Mouse (Mus musculus) midbrain, postnatal 0 days (tissue): ENCODE measurements around the gene Mfsd6l. TPM values are rescaled to one million over a fixed set of nuclear protein-coding genes. Genes with fewer than 3 reads are reported as not detected.

Experiments
- ATAC-seq: fragments of 200-750 bp; cut with Nextera tagmentation; 2 replicates; pipeline ENCODE4 v1.8.0; 2017; ENCODE audit warnings: moderate number of reproducible peaks, mild to moderate bottlenecking, moderate TSS enrichment, moderate library complexity; ENCODE audit not compliant: low FRiP score
- DNase-seq: peaks from one replicate; pipeline ENCODE4 v3.0.0-alpha.2; 2015; ENCODE audit warnings: low spot score
- H3K27ac ChIP-seq: fragments of 300-500 bp; sonication (generic); 2 replicates; pipeline ENCODE4 v1.5.1; 2014; ENCODE audit warnings: low read depth, mild to moderate bottlenecking, low read length, mixed read lengths
- H3K27me3 ChIP-seq: fragments of 300-500 bp; sonication (generic); 2 replicates; pipeline ENCODE4 v1.6.1; 2014; ENCODE audit warnings: low read length, control low read depth, mixed read lengths; ENCODE audit not compliant: insufficient read depth
- H3K36me3 ChIP-seq: fragments of 300-500 bp; sonication (generic); 2 replicates; pipeline ENCODE4 v1.6.1; 2014; ENCODE audit warnings: low read length, control low read depth, mixed read lengths; ENCODE audit not compliant: insufficient read depth
- H3K4me1 ChIP-seq: fragments of 300-500 bp; sonication (generic); 2 replicates; pipeline ENCODE4 v1.6.1; 2014; ENCODE audit warnings: mild to moderate bottlenecking, control low read depth, antibody characterized with exemption, low read length, mixed read lengths; ENCODE audit not compliant: insufficient read depth
- H3K4me2 ChIP-seq: fragments of 300-500 bp; sonication (generic); 2 replicates; pipeline ENCODE4 v1.6.1; 2014; ENCODE audit warnings: low read depth, mild to moderate bottlenecking, low read length, mixed read lengths; ENCODE audit not compliant: poor library complexity, severe bottlenecking
- H3K4me3 ChIP-seq: fragments of 300-500 bp; sonication (generic); 2 replicates; pipeline ENCODE4 v1.5.1; 2014; ENCODE audit warnings: low read depth, mild to moderate bottlenecking, low read length, moderate library complexity
- H3K9ac ChIP-seq: fragments of 300-500 bp; sonication (generic); replicated peaks from 2 replicates; pipeline ENCODE4 v1.6.1; 2014; ENCODE audit warnings: mild to moderate bottlenecking, low read length, moderate library complexity, mixed read lengths; ENCODE audit not compliant: poor library complexity, severe bottlenecking
- H3K9me3 ChIP-seq: fragments of 300-500 bp; sonication (generic); 2 replicates; pipeline ENCODE4 v1.6.1; 2016; ENCODE audit warnings: low read length, control low read depth
- CTCF ChIP-seq: IDR thresholded peaks from 2 replicates; pipeline ENCODE4 v1.5.1; 2016; ENCODE audit warnings: antibody characterized with exemption, mild to moderate bottlenecking
- WGBS: fragments of 180-500 bp; shearing (Covaris S2); extraction: QIAGEN DNeasy Blood & Tissue Kit; methylation state at CpG from one replicate; pipeline ENCODE4 v1.1.7; 2014; 5-methylcytosine and 5-hydroxymethylcytosine counted together
- polyA plus RNA-seq: library from polyadenylated mRNA; unstranded; fragments of >200 nt; fragmentation: Nextera tagmentation; extraction: Ambion mirVana; gene quantifications from 2 replicates; pipeline ENCODE4 v1.2.1, GENCODE M21; 2015
- total RNA-seq: library from RNA; depleted of rRNA; stranded (reverse); fragments of >200 nt; gene quantifications from 2 replicates; pipeline ENCODE4 v1.2.3, GENCODE M21; 2014

The Mfsd6l gene
- total and polyA plus RNA-seq, 2 experiments from 2014 or later: 0.11 to 0.19 TPM

DNA sequence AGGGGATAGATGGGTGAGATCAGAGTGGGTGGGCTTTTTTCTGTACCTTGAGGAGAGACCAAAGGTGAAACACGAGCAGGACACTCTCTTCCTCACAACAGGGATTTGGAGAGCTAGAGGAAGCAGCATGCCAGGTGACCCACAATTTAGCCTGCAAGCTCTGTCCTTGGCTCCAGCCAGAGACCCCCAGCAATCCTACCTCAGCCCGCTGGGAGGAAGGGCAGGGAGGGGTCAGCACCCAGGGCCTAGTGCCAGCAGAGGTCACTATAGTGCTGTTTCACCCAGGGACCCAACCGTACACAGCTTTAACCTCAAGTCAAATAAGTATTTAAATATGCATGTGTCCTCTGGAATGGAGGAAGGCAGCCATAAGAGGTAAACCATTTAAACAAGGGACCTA, 29.9 kb downstream of the Mfsd6l start:
- H3K9me3 ChIP-seq: no peaks in the 10 kb centered on the region
- peak; percentile 63 for TF ChIP-seq CTCF
- H3K27ac ChIP-seq: no peak overlapping the region
- ATAC-seq (no peak), DNase-seq (no peak)
- no peaks in the 10 kb centered on the region for H3K4me1 ChIP-seq
- WGBS: 25% methylated on average over 3 of the region's 3 CpGs
- no peak overlapping the region for H3K4me3 ChIP-seq
- 0 out of 2 replicates have a peak, but pooled peaks cover 4% of the 10 kb centered on the region for H3K27me3 ChIP-seq
- H3K36me3 ChIP-seq: no peaks in the 10 kb centered on the region
- H3K4me2 ChIP-seq: no peak overlapping the region
- no peak overlapping the region for H3K9ac ChIP-seq

DNA sequence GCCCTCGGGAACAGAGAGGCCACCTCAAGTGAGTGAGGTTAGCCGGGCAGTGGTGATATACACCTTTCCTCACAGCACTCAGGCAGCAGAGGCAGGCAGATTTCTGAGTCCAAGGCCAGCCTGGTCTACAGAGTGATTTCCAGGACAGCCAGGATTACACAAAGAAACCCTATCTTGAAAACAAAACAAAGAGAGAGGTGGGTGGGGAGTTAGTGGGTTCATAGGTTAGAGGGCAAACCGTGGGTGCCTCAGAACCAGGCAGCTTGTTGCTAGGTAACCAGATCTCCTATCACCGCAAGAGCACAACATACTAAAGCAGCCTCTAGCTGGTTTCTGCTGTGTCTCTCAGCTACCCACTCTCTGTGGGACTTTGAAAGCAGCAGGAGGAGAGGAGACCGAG, 30.7 kb downstream of the Mfsd6l start, which contains the start of gene Ccdc42:
TSS of gene Ccdc42 (plus strand) at position 301 of the 400 bp plus-strand sequence.
- H3K4me1 ChIP-seq: no peaks in the 10 kb centered on the region
- no peak within 1 kb of the TSS for H3K27ac ChIP-seq
- H3K27me3 ChIP-seq: 0 out of 2 replicates have a peak, but pooled peaks cover 4% of the 10 kb centered on the region
- no peaks in the 10 kb centered on the region for H3K36me3 ChIP-seq
- 70% methylated on average over 5 of the region's 5 CpGs for WGBS
- no peak for DNase-seq
- H3K4me2 ChIP-seq: no peak within 1 kb of the TSS
- no peak for ATAC-seq
- TF ChIP-seq CTCF: no peak
- H3K9me3 ChIP-seq: no peaks in the 10 kb centered on the region
- H3K9ac ChIP-seq: no peak within 1 kb of the TSS
- no peak within 1 kb of the TSS for H3K4me3 ChIP-seq

DNA sequence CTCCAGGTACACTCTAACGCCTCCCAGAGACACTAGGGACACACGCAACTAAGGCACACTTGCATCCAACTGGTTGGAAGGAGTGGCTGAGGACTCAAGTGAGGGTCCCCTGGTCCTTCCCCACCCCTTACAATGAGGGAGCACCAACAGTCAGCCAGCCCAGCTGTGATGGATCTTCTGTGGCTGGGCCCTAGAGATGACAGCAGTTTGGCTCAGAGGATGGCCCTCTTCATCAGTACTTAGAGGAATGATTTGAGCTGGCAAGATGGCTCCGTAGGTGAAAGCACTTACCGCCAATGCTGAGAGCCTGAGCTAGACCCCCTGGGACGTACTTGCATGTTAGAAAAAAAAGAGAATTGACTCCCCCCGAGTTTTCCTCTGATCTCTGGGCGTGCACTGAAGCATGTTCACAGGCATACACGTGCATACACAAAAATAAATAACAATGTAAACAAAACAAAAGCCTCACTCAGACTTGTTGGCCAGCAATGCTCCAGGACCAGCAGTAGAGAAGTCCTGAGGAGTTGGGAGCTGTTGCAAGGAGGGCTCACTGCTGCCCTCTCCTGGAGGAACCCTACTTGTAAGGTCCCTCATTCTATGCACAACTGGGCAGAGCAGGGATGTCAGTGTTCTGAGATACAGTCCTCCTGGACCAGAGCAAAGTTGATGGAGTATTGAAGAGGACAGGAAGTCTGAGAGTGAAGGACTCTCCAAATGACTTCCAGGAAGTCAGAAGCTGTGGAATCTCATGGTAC, 33.2 kb downstream of the Mfsd6l start:
- 70% methylated on average over 8 of the region's 8 CpGs for WGBS
- Histone ChIP-seq H3K4me3 (no peak overlapping the region), H3K27me3 (0 out of 2 replicates have a peak, but pooled peaks cover 4% of the 10 kb centered on the region), H3K27ac (no peak overlapping the region), H3K4me1 (no peaks in the 10 kb centered on the region), H3K9ac (no peak overlapping the region), H3K4me2 (no peak overlapping the region), H3K36me3 (no peaks in the 10 kb centered on the region), H3K9me3 (no peaks in the 10 kb centered on the region)
- ATAC-seq (no peak), DNase-seq (peak; percentile 65)
- peak; percentile 75 for TF ChIP-seq CTCF

DNA sequence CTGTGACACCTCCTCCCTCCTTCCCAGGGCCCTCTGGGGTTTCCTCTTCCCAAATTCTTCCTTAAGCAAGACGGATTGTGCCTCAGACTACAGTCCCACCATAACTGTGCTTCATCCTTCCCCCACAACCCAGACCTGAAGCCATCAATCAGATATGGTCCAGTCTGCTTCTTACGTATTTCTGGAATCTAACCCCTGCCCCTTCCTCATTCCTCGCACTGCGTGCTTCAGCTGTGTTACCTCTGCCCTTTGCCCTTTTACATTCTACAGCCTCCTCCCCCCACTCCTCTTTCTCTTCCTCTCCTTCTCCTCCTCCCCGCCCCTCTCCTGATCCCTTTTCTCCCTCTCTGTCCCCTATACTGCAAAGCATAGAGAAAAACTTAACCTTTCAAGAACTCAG, 35.7 kb downstream of the Mfsd6l start:
- DNase-seq (no peak), ATAC-seq (no peak)
- Histone ChIP-seq H3K27me3 (0 out of 2 replicates have a peak, but pooled peaks cover 4% of the 10 kb centered on the region), H3K27ac (no peak overlapping the region), H3K9me3 (no peaks in the 10 kb centered on the region), H3K4me2 (no peak overlapping the region), H3K36me3 (no peaks in the 10 kb centered on the region), H3K9ac (no peak overlapping the region), H3K4me1 (no peaks in the 10 kb centered on the region), H3K4me3 (no peak overlapping the region)
- WGBS: 44% methylated on average over 5 of the region's 5 CpGs
- TF ChIP-seq CTCF: no peak

DNA sequence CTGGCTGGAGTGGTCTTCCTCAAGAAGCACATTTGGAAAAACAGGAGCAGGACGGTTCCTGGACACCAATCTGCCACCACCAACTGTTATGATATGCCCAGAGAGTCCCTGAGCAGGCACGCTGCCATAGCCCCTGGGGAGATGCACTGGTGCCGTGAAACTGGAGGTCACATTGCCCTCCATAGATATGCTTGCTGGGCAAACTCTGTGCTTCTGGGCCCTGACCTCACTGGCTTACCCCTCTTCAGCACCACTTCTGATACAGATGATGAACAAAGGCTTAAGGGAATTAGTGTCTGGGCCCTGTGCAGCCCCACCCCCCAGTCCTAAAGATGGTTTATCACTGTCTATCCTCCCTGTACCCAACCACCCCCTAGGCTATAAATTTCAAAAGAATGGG, 37.3 kb downstream of the Mfsd6l start:
- Histone ChIP-seq H3K9ac (no peak overlapping the region), H3K9me3 (no peaks in the 10 kb centered on the region), H3K4me2 (no peak overlapping the region), H3K27me3 (0 out of 2 replicates have a peak, but pooled peaks cover 4% of the 10 kb centered on the region), H3K27ac (no peak overlapping the region), H3K36me3 (no peaks in the 10 kb centered on the region), H3K4me3 (no peak overlapping the region), H3K4me1 (no peaks in the 10 kb centered on the region)
- no peak for TF ChIP-seq CTCF
- ATAC-seq: no peak
- 56% methylated on average over 3 of the region's 3 CpGs for WGBS
- DNase-seq: no peak

DNA sequence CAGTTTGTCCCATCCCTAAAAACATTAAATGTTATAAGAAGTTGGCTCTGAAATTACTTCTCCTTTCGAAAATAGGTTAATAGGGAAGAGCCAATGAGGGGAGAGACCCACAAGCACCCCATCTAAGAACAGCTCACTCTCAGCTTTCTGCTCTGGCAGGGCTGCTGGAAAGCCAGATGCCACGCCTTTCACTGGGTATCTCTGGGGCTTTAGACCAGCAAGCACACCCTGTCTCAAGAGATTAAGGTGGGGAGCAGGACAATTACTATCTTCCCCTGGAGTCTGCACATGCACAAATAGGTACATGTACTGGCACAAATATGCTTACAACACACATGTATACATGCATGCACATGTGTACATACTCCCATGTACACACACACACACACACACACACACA, 41.9 kb downstream of the Mfsd6l start:
- Histone ChIP-seq H3K36me3 (no peaks in the 10 kb centered on the region), H3K9me3 (no peaks in the 10 kb centered on the region), H3K4me2 (no peak overlapping the region), H3K27ac (no peak overlapping the region), H3K4me3 (no peak overlapping the region), H3K9ac (no peak overlapping the region), H3K4me1 (peaks cover 4% of the 10 kb centered on the region; the same call in 1 of the 2 replicates), H3K27me3 (no peaks in the 10 kb centered on the region)
- no peak for DNase-seq
- TF ChIP-seq CTCF: no peak
- 88% methylated on average over 2 of the region's 2 CpGs for WGBS
- no peak for ATAC-seq
